Mouse (Mus musculus) limb, embryonic 15.5 days (tissue): ENCODE results near the gene Magi2. TPM values are rescaled to one million over a fixed set of nuclear protein-coding genes. Genes with fewer than 3 reads are reported as not detected.
"Not testable (repeated sequence)": the region's sequence is repeated elsewhere in the genome, so short reads cannot be mapped to it uniquely, and the experiment has no call there.

ENCODE experiments used
- ATAC-seq: fragments of 200-750 bp; cut with Nextera tagmentation; 2 replicates; pipeline ENCODE4 v1.8.0; 2017; ENCODE audit warnings: low read depth, moderate TSS enrichment; ENCODE audit not compliant: insufficient number of reproducible peaks, low FRiP score, low TSS enrichment
- H3K27ac ChIP-seq: fragments of 300-500 bp; sonication (generic); 2 replicates; pipeline ENCODE4 v1.5.1; 2015; ENCODE audit warnings: moderate library complexity, mild to moderate bottlenecking, inconsistent platforms
- H3K27me3 ChIP-seq: fragments of 300-500 bp; sonication (generic); 2 replicates; pipeline ENCODE4 v1.6.1; 2015; ENCODE audit warnings: inconsistent platforms
- H3K36me3 ChIP-seq: fragments of 300-500 bp; sonication (generic); 2 replicates; pipeline ENCODE4 v1.6.1; 2015; ENCODE audit warnings: inconsistent platforms
- H3K4me1 ChIP-seq: fragments of 300-500 bp; sonication (generic); 2 replicates; pipeline ENCODE4 v1.6.1; 2015; ENCODE audit warnings: inconsistent platforms
- H3K4me2 ChIP-seq: fragments of 300-500 bp; sonication (generic); 2 replicates; pipeline ENCODE4 v1.6.1; 2015; ENCODE audit warnings: mild to moderate bottlenecking, inconsistent platforms
- H3K4me3 ChIP-seq: fragments of 300-500 bp; sonication (generic); 2 replicates; pipeline ENCODE4 v1.5.1; 2015; ENCODE audit warnings: mild to moderate bottlenecking, inconsistent platforms
- H3K9ac ChIP-seq: fragments of 300-500 bp; sonication (generic); 2 replicates; pipeline ENCODE4 v1.6.1; 2015; ENCODE audit warnings: inconsistent platforms
- H3K9me3 ChIP-seq: fragments of 300-500 bp; sonication (generic); 2 replicates; pipeline ENCODE4 v1.6.1; 2016; ENCODE audit warnings: inconsistent platforms
- WGBS: fragments of 180-500 bp; shearing (Covaris S2); methylation state at CpG from one replicate; pipeline ENCODE4 v1.1.7; 2015; 5-methylcytosine and 5-hydroxymethylcytosine counted together
- polyA plus RNA-seq: library from polyadenylated mRNA; unstranded; fragments of >200 nt; fragmentation: Nextera tagmentation; extraction: Ambion mirVana; gene quantifications from 2 replicates; pipeline ENCODE4 v1.2.1, GENCODE M21; 2015

The Magi2 gene
- polyA plus RNA-seq, 1 experiment from 2014 or later, result 5.3 TPM

DNA sequence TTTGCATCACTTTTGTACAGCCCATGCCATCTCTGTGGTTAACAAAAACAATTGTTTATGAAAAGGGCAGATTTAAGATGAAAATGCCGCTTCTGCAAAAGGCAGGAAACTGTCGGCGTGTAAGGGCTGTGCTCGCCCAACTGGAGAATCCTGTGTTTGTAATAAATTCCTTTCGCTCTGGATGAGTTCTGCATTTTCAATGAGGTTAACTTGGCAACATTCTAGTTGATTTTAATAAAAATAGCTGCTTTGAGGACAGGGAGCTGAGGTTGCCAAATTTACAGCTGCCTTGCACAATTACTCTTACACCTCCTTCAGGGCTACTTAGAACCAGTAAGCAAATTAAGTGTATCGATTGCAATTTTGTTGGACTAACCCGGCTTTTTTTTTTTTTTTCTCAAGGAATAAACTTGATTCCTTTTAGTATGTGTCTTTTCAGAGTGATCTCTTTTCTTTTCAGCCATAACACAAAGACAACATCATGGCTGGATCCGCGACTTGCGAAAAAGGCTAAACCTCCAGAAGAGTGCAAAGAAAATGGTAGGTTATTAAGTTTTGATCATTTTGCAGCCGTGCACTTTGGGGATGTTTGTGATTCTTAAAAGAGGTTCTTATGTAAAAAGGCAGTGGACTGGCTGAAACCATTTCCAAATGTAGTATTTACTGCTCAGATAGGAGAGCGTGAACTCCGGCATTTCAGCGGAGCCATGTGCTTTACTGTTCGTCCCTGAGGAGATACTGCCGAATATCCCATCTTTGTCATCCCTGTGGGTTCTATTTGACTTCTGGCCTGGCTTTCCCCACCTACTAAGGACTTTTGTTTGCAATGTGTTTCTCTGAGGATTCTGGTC is 1001.3 kb downstream of the Magi2 start:
- Histone ChIP-seq H3K4me3 (no peak overlapping the region), H3K4me1 (no peaks in the 10 kb centered on the region), H3K4me2 (no peak overlapping the region), H3K27ac (no peak overlapping the region), H3K36me3 (no peaks in the 10 kb centered on the region), H3K9ac (no peak overlapping the region), H3K9me3 (no peaks in the 10 kb centered on the region), H3K27me3 (no peaks in the 10 kb centered on the region)
- ATAC-seq, result no peak
- 65% methylated on average over 16 of the region's 16 CpGs for WGBS

DNA sequence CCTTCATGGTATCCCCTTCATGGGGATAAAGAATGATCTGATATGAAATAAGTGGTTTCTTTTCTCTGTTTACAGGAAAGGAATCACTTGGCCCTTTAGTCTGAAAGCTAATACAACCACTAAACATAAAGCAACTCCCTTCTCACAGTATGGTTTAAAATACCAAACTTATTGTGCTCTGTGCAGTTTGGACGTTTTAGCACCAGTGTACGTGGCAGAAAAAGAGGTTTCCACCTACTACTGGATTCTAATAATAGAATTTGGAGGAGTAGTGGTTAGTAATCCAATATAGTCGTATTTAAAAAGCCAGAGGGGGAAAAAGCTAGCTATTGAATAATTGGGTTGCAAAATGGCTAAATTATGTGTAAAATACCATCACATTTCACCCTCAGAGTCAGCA is 1005.1 kb downstream of the Magi2 start:
- H3K4me1 ChIP-seq, result no peaks in the 10 kb centered on the region
- H3K27ac ChIP-seq, result no peak overlapping the region
- H3K4me3 ChIP-seq, result no peak overlapping the region
- H3K36me3 ChIP-seq, result no peaks in the 10 kb centered on the region
- H3K9ac ChIP-seq, result no peak overlapping the region
- H3K9me3 ChIP-seq, result no peaks in the 10 kb centered on the region
- 49% methylated on average over 3 of the region's 3 CpGs for WGBS
- H3K27me3 ChIP-seq, result no peaks in the 10 kb centered on the region
- H3K4me2 ChIP-seq, result no peak overlapping the region
- ATAC-seq, result no peak

GRCm38 (mm10) chr5:20241523-20241922 is 1014.7 kb downstream of the Magi2 start:
- no peak for ATAC-seq
- H3K27ac ChIP-seq, result no peak overlapping the region
- WGBS, result 94% methylated on average over 2 of the region's 2 CpGs
- no peaks in the 10 kb centered on the region for H3K36me3 ChIP-seq
- H3K9ac ChIP-seq, result no peak overlapping the region
- no peaks in the 10 kb centered on the region for H3K4me1 ChIP-seq
- no peaks in the 10 kb centered on the region for H3K27me3 ChIP-seq
- H3K4me2 ChIP-seq, result no peak overlapping the region
- no peak overlapping the region for H3K4me3 ChIP-seq
- no peaks in the 10 kb centered on the region for H3K9me3 ChIP-seq

- H3K4me3 ChIP-seq, result no peak overlapping the region
- no peak for ATAC-seq
- H3K27ac ChIP-seq, result no peak overlapping the region
- H3K4me2 ChIP-seq, result no peak overlapping the region
- H3K4me1 ChIP-seq, result no peaks in the 10 kb centered on the region
- no peaks in the 10 kb centered on the region for H3K27me3 ChIP-seq
- H3K36me3 ChIP-seq, result no peaks in the 10 kb centered on the region
- H3K9me3 ChIP-seq, result no peaks in the 10 kb centered on the region
- no peak overlapping the region for H3K9ac ChIP-seq
Observed at GRCm38 (mm10) chr5:20242496-20242895, 1015.7 kb downstream of the Magi2 start.

- Histone ChIP-seq H3K36me3 (no peaks in the 10 kb centered on the region), H3K9me3 (no peaks in the 10 kb centered on the region), H3K4me1 (no peaks in the 10 kb centered on the region), H3K27me3 (no peaks in the 10 kb centered on the region), H3K4me3 (no peak overlapping the region), H3K4me2 (no peak overlapping the region), H3K9ac (no peak overlapping the region), H3K27ac (no peak overlapping the region)
- WGBS, result 87% methylated on average over 6 of the region's 6 CpGs
- ATAC-seq, result no peak
Observed at GRCm38 (mm10) chr5:20249382-20249781, 1022.5 kb downstream of the Magi2 start.

GRCm38 (mm10) chr5:20251541-20251940 is 1024.7 kb downstream of the Magi2 start:
- Histone ChIP-seq H3K4me2 (no peak overlapping the region), H3K36me3 (no peaks in the 10 kb centered on the region), H3K4me1 (no peaks in the 10 kb centered on the region), H3K9me3 (no peaks in the 10 kb centered on the region), H3K9ac (no peak overlapping the region), H3K27me3 (no peaks in the 10 kb centered on the region), H3K4me3 (no peak overlapping the region), H3K27ac (no peak overlapping the region)
- WGBS, result 83% methylated on average over 6 of the region's 6 CpGs
- no peak for ATAC-seq

GRCm38 (mm10) chr5:20256150-20256868 is 1029.5 kb downstream of the Magi2 start:
- 78% methylated on average over 3 of the region's 3 CpGs for WGBS
- no peak overlapping the region for H3K4me3 ChIP-seq
- H3K4me2 ChIP-seq, result no peak overlapping the region
- ATAC-seq, result no peak
- no peaks in the 10 kb centered on the region for H3K27me3 ChIP-seq
- H3K9me3 ChIP-seq, result no peaks in the 10 kb centered on the region
- H3K9ac ChIP-seq, result no peak overlapping the region
- no peak overlapping the region for H3K27ac ChIP-seq
- H3K36me3 ChIP-seq, result no peaks in the 10 kb centered on the region
- 0 out of 2 replicates have a peak, but pooled peaks cover 3% of the 10 kb centered on the region for H3K4me1 ChIP-seq

DNA sequence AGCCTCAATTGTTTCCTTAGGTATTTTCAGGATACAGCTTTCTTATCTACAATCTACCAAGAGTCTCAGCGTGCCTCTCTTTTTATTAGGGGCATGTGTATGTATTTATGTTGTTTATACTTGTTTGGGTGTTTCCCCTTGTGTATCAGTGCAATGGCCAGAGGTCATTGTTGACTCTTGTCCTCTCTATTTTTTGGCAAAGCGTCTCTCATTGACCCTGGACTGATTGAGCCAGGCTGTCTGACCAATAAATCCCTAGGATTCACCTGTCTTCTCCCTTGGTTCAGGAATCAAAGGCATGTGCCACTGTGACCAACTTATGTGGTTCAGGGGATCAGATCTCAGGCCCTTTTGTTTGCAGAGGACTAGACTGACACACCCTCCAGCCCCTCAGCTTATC is 1030.1 kb downstream of the Magi2 start:
- no peaks in the 10 kb centered on the region for H3K27me3 ChIP-seq
- H3K9ac ChIP-seq, result no peak overlapping the region
- no peaks in the 10 kb centered on the region for H3K36me3 ChIP-seq
- H3K4me1 ChIP-seq, result 0 out of 2 replicates have a peak, but pooled peaks cover 3% of the 10 kb centered on the region
- 57% methylated on average over 2 of the region's 2 CpGs for WGBS
- H3K4me3 ChIP-seq, result no peak overlapping the region
- no peak overlapping the region for H3K27ac ChIP-seq
- H3K4me2 ChIP-seq, result no peak overlapping the region
- H3K9me3 ChIP-seq, result no peaks in the 10 kb centered on the region
- ATAC-seq, result no peak

GRCm38 (mm10) chr5:20257419-20257818 is 1030.6 kb downstream of the Magi2 start:
- WGBS, result 59% methylated on average over 4 of the region's 4 CpGs
- no peaks in the 10 kb centered on the region for H3K27me3 ChIP-seq
- H3K36me3 ChIP-seq, result no peaks in the 10 kb centered on the region
- no peak overlapping the region for H3K4me2 ChIP-seq
- H3K4me3 ChIP-seq, result no peak overlapping the region
- no peaks in the 10 kb centered on the region for H3K9me3 ChIP-seq
- ATAC-seq, result no peak
- H3K27ac ChIP-seq, result no peak overlapping the region
- H3K9ac ChIP-seq, result no peak overlapping the region
- 0 out of 2 replicates have a peak, but pooled peaks cover 3% of the 10 kb centered on the region for H3K4me1 ChIP-seq

DNA sequence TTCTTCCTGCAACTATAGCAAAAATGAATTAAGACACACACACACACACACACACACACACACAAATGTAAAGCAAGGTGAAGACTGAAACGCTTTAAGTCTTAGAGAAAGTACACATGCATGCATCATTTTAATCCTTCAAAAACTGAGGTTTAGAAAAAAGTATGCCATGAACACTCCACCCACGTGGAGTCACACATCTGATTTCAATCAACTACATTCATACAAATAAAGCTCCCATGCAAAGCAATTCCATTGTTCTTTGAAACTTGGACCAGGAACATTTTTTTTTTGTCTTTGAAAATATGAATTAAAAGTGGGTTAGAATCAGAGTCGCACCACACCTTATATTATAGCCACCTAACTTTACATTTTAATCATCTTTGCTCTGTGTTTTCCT is 1032.9 kb downstream of the Magi2 start:
- 39% methylated on average over 3 of the region's 3 CpGs for WGBS
- no peak overlapping the region for H3K27ac ChIP-seq
- no peak overlapping the region for H3K9ac ChIP-seq
- no peak overlapping the region for H3K4me2 ChIP-seq
- no peak overlapping the region for H3K4me3 ChIP-seq
- H3K4me1 ChIP-seq, result 0 out of 2 replicates have a peak, but pooled peaks cover 3% of the 10 kb centered on the region
- no peaks in the 10 kb centered on the region for H3K27me3 ChIP-seq
- no peaks in the 10 kb centered on the region for H3K36me3 ChIP-seq
- ATAC-seq, result no peak
- no peaks in the 10 kb centered on the region for H3K9me3 ChIP-seq

GRCm38 (mm10) chr5:20272680-20273079 is 1045.8 kb downstream of the Magi2 start:
- H3K27me3 ChIP-seq, H3K4me1 ChIP-seq, H3K9ac ChIP-seq, H3K36me3 ChIP-seq, ATAC-seq, H3K4me3 ChIP-seq, H3K4me2 ChIP-seq, H3K27ac ChIP-seq, H3K9me3 ChIP-seq: not testable (repeated sequence)
- WGBS, result 92% methylated on average over 1 of the region's 1 CpGs

- H3K27ac ChIP-seq, result no peak overlapping the region
- H3K27me3 ChIP-seq, result no peaks in the 10 kb centered on the region
- H3K9me3 ChIP-seq, result no peaks in the 10 kb centered on the region
- no peaks in the 10 kb centered on the region for H3K36me3 ChIP-seq
- no peaks in the 10 kb centered on the region for H3K4me1 ChIP-seq
- no peak overlapping the region for H3K9ac ChIP-seq
- H3K4me3 ChIP-seq, result no peak overlapping the region
- ATAC-seq, result no peak
- no peak overlapping the region for H3K4me2 ChIP-seq
- WGBS, result 80% methylated on average over 2 of the region's 2 CpGs
Observed at GRCm38 (mm10) chr5:20275632-20276031, 1048.8 kb downstream of the Magi2 start.
